Mouse (Mus musculus): ENCODE results near the gene Sema6d. TPM values are rescaled to one million over a fixed set of nuclear protein-coding genes. Genes with fewer than 3 reads are reported as not detected.
"Not testable (repeated sequence)": the region's sequence is repeated elsewhere in the genome, so short reads cannot be mapped to it uniquely, and the experiment has no call there.

The Sema6d gene
- polyA plus RNA-seq, 1 experiment from 2014 or later = 22.1 TPM

GRCm38 (mm10) chr2:124308605-124309004 is 218.8 kb downstream of the Sema6d start:
- H3K36me3 ChIP-seq = no peaks in the 10 kb centered on the region
- no peak overlapping the region for H3K9ac ChIP-seq (replicated peaks)
- no peak overlapping the region for H3K4me3 ChIP-seq (replicated peaks)
- no peaks in the 10 kb centered on the region for H3K27me3 ChIP-seq
- H3K27ac ChIP-seq = no peak overlapping the region
- H3K9me3 ChIP-seq = no peaks in the 10 kb centered on the region
- ATAC-seq = no peak
- H3K4me1 ChIP-seq (replicated peaks) = no peaks in the 10 kb centered on the region
- H3K4me2 ChIP-seq (replicated peaks) = no peak overlapping the region
- WGBS = 69% methylated on average over 2 of the region's 2 CpGs

DNA sequence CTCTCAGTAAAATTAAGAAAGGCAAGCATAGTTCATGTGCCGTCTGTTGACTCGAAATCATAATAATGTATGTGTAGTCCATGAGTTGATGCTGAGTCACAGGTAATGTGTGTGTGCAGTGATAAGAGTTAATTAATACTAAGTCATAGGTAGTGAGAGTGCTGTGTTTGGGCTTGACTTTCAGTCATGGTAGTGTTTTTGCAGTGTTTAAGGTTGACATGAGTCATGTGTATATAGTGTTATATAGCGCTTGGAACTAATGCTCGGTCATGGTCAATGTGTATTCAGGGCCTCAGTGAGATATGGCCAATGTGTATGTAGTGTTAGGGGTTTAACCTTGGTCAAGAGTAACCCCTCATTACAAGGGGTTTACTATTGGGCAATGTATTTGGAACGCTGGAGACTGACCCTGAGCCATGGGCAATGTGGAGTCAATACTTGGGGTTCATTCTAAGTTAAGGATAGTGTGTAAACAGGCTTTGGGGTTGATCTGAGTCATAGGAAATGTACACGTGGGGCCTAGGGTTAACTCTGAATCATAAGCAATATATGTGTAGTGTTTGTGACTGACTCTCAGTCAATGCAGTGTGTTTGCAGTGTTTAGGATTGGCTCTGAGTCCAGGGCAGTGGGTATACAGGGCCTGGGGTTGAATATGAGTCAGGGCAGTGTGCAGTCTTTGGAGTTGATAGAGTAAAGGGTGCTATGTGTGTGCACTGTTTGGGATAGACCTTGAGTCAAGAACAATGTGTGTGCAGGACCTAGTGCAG is 219.8 kb downstream of the Sema6d start:
- ATAC-seq = no peak
- Histone ChIP-seq H3K9me3 (no peaks in the 10 kb centered on the region), H3K4me1 (replicated peaks) (no peaks in the 10 kb centered on the region), H3K4me3 (replicated peaks) (no peak overlapping the region), H3K27me3 (no peaks in the 10 kb centered on the region), H3K27ac (no peak overlapping the region), H3K4me2 (replicated peaks) (no peak overlapping the region), H3K9ac (replicated peaks) (no peak overlapping the region), H3K36me3 (no peaks in the 10 kb centered on the region)
- 93% methylated on average over 6 of the region's 6 CpGs for WGBS

GRCm38 (mm10) chr2:124322528-124323215 is 232.9 kb downstream of the Sema6d start:
- H3K27me3 ChIP-seq = no peaks in the 10 kb centered on the region
- no peak overlapping the region for H3K4me3 ChIP-seq (replicated peaks)
- H3K4me2 ChIP-seq (replicated peaks) = no peak overlapping the region
- no peak overlapping the region for H3K27ac ChIP-seq
- no peaks in the 10 kb centered on the region for H3K36me3 ChIP-seq
- ATAC-seq = no peak
- 86% methylated on average over 5 of the region's 5 CpGs for WGBS
- H3K9ac ChIP-seq (replicated peaks) = no peak overlapping the region
- H3K4me1 ChIP-seq (replicated peaks) = no peaks in the 10 kb centered on the region
- H3K9me3 ChIP-seq = no peaks in the 10 kb centered on the region

GRCm38 (mm10) chr2:124324107-124324724 is 234.4 kb downstream of the Sema6d start:
- Histone ChIP-seq H3K4me3 (replicated peaks) (no peak overlapping the region), H3K27ac (no peak overlapping the region), H3K4me2 (replicated peaks) (no peak overlapping the region), H3K4me1 (replicated peaks) (no peaks in the 10 kb centered on the region), H3K9ac (replicated peaks) (no peak overlapping the region), H3K27me3 (no peaks in the 10 kb centered on the region), H3K9me3 (no peaks in the 10 kb centered on the region), H3K36me3 (no peaks in the 10 kb centered on the region)
- 87% methylated on average over 6 of the region's 6 CpGs for WGBS
- ATAC-seq = no peak

DNA sequence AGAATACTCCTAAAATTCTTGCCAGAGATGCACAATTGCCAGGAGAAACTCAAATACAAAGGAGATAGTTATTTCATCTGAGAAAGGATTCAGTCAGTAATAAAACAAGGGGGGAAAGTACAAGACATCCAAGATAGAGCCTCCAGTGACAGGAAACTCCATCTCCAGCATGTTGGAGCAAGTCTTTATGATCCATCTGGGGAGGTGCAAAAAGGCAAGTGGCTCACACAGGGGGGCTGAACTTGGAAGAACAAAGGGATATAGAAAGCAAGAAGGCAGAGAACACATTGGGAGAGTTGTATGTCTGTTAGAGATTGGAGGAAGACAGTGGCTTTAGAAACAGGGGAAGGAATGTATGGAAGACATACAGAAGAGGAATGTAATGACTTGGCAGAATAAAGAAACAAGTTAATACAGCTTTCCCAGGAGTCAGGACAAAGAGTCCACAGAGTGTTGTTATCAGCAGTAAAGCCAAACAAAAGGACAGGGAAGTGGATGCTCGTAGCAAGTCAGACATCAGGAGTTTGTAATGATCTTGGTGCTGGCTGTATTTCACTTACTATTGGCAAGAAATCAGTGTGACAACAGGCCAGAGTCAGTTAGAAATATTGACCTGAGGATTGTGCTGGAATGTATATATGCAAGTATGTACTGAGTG is 239.8 kb downstream of the Sema6d start:
- H3K27me3 ChIP-seq = no peaks in the 10 kb centered on the region
- no peaks in the 10 kb centered on the region for H3K9me3 ChIP-seq
- no peaks in the 10 kb centered on the region for H3K36me3 ChIP-seq
- H3K27ac ChIP-seq = no peak overlapping the region
- ATAC-seq = no peak
- 69% methylated on average over 1 of the region's 1 CpGs for WGBS
- H3K4me1 ChIP-seq (replicated peaks) = no peaks in the 10 kb centered on the region
- no peak overlapping the region for H3K4me3 ChIP-seq (replicated peaks)
- no peak overlapping the region for H3K9ac ChIP-seq (replicated peaks)
- H3K4me2 ChIP-seq (replicated peaks) = no peak overlapping the region

GRCm38 (mm10) chr2:124332890-124333289 is 243.1 kb downstream of the Sema6d start:
- no peak for ATAC-seq
- H3K36me3 ChIP-seq = no peaks in the 10 kb centered on the region
- H3K9ac ChIP-seq (replicated peaks) = no peak overlapping the region
- H3K4me1 ChIP-seq (replicated peaks) = peaks cover 9% of the 10 kb centered on the region; the same call in 1 of the 2 replicates
- H3K27me3 ChIP-seq = no peaks in the 10 kb centered on the region
- H3K4me2 ChIP-seq (replicated peaks) = no peak overlapping the region
- WGBS = 86% methylated on average over 5 of the region's 5 CpGs
- H3K27ac ChIP-seq = no peak overlapping the region
- H3K4me3 ChIP-seq (replicated peaks) = no peak overlapping the region
- no peaks in the 10 kb centered on the region for H3K9me3 ChIP-seq

- H3K9me3 ChIP-seq; H3K4me3 ChIP-seq (replicated peaks); H3K36me3 ChIP-seq; H3K4me1 ChIP-seq (replicated peaks); ATAC-seq; H3K27me3 ChIP-seq; H3K27ac ChIP-seq; H3K4me2 ChIP-seq (replicated peaks); H3K9ac ChIP-seq (replicated peaks): not testable (repeated sequence)
- WGBS = 90% methylated on average over 2 of the region's 2 CpGs
Observed at GRCm38 (mm10) chr2:124334655-124335054, 244.9 kb downstream of the Sema6d start.

- 64% methylated on average over 6 of the region's 6 CpGs for WGBS
- H3K27me3 ChIP-seq = no peaks in the 10 kb centered on the region
- no peak overlapping the region for H3K27ac ChIP-seq
- no peak for ATAC-seq
- no peak overlapping the region for H3K4me3 ChIP-seq (replicated peaks)
- no peak overlapping the region for H3K4me2 ChIP-seq (replicated peaks)
- H3K36me3 ChIP-seq = no peaks in the 10 kb centered on the region
- H3K4me1 ChIP-seq (replicated peaks) = peaks cover 9% of the 10 kb centered on the region; the same call in 1 of the 2 replicates
- no peak overlapping the region for H3K9ac ChIP-seq (replicated peaks)
- no peaks in the 10 kb centered on the region for H3K9me3 ChIP-seq
Observed at GRCm38 (mm10) chr2:124338296-124338695, 248.5 kb downstream of the Sema6d start.

DNA sequence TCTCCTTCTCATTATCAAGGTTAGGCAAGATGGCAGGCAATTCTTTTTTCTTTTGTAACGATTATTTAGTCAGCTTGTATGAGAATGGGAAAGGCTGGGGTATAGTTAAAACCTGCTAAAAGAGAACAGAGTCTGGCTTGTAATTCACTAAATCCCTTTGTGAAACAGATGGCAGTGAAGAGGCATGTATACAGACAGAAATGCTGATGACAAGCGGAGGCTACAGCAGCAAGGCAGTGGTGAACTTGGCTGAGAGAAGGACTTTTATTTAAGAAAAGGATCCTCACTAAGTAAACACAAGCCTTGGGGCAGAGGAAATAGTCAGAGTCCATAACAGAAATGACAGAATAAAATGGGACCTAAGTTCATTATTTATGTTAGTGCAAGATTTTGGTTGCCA is 264.4 kb downstream of the Sema6d start:
- H3K27ac ChIP-seq = no peak overlapping the region
- no peaks in the 10 kb centered on the region for H3K4me1 ChIP-seq (replicated peaks)
- no peak overlapping the region for H3K9ac ChIP-seq (replicated peaks)
- H3K4me3 ChIP-seq (replicated peaks) = no peak overlapping the region
- no peaks in the 10 kb centered on the region for H3K36me3 ChIP-seq
- no peaks in the 10 kb centered on the region for H3K9me3 ChIP-seq
- no peaks in the 10 kb centered on the region for H3K27me3 ChIP-seq
- 70% methylated on average over 2 of the region's 2 CpGs for WGBS
- no peak for ATAC-seq
- H3K4me2 ChIP-seq (replicated peaks) = no peak overlapping the region

- Histone ChIP-seq H3K27me3 (no peaks in the 10 kb centered on the region), H3K9ac (replicated peaks) (no peak overlapping the region), H3K27ac (no peak overlapping the region), H3K4me1 (replicated peaks) (no peaks in the 10 kb centered on the region), H3K4me2 (replicated peaks) (no peak overlapping the region), H3K9me3 (no peaks in the 10 kb centered on the region), H3K4me3 (replicated peaks) (no peak overlapping the region), H3K36me3 (no peaks in the 10 kb centered on the region)
- ATAC-seq = no peak
- WGBS = 92% methylated on average over 2 of the region's 2 CpGs
Observed at GRCm38 (mm10) chr2:124354716-124355115, 264.9 kb downstream of the Sema6d start.

GRCm38 (mm10) chr2:124369291-124369690 is 279.5 kb downstream of the Sema6d start:
- Histone ChIP-seq H3K9ac (replicated peaks) (no peak overlapping the region), H3K9me3 (no peaks in the 10 kb centered on the region), H3K4me1 (replicated peaks) (no peaks in the 10 kb centered on the region), H3K27ac (no peak overlapping the region), H3K4me2 (replicated peaks) (no peak overlapping the region), H3K4me3 (replicated peaks) (no peak overlapping the region), H3K27me3 (no peaks in the 10 kb centered on the region), H3K36me3 (no peaks in the 10 kb centered on the region)
- WGBS = 84% methylated on average over 1 of the region's 1 CpGs
- ATAC-seq = no peak

GRCm38 (mm10) chr2:124369991-124370390 is 280.2 kb downstream of the Sema6d start:
- 53% methylated on average over 2 of the region's 2 CpGs for WGBS
- no peak for ATAC-seq
- H3K4me3 ChIP-seq (replicated peaks) = no peak overlapping the region
- H3K27me3 ChIP-seq = no peaks in the 10 kb centered on the region
- no peaks in the 10 kb centered on the region for H3K36me3 ChIP-seq
- no peaks in the 10 kb centered on the region for H3K4me1 ChIP-seq (replicated peaks)
- no peak overlapping the region for H3K27ac ChIP-seq
- no peaks in the 10 kb centered on the region for H3K9me3 ChIP-seq
- H3K4me2 ChIP-seq (replicated peaks) = no peak overlapping the region
- no peak overlapping the region for H3K9ac ChIP-seq (replicated peaks)
